Mouse (Mus musculus): Measurements from ENCODE around the gene Pf4. TPM values are rescaled to one million over a fixed set of nuclear protein-coding genes. Genes with fewer than 3 reads are reported as not detected.

Pf4 gene
- total RNA-seq (2012; rRNA removed): not detected in 2 replicates

DNA sequence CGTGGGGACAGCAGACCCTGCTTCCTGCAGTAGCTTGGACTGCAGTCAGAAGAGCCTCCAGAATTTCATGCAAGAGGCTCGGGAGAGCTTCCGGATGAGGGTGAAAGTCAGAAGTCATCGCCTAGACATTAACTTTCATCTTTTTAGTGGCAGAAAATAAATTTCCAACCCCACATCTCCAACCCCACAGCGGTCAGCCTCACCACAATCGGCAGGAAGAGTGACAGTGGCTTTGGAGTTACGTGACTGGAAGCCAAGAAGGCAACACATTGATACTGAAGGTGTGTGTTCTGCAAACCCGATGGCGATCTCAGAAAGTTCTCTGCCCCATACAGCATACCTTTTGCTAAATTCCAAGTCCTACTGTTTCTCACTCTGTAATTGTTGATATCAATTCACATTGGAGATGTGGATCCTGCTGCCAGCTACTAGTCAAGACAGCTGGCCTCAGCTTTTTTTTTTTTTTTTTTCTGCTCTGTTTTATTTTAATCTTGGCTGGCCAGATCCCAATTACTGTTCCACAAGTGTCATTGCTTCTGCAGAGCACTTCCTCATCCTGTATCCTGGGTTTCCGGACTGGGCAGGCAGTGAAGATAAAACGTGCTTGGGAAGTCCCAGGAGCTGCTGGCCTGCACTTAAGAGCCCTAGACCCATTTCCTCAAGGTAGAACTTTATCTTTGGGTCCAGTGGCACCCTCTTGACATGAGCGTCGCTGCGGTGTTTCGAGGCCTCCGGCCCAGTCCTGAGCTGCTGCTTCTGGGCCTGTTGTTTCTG, at the start of gene Pf4:
TSS of gene Pf4 (plus strand) at position 556 of the 774 bp plus-strand sequence.
- Histone ChIP-seq H3K4me3 (ENCODE audit: insufficient read depth in 1 of 2, low read depth in 1 of 2, low read length in 2 of 2, poor library complexity in 1 of 2, severe bottlenecking in 1 of 2) (no peak within 1 kb of the TSS), H3K9ac (ENCODE audit: insufficient read depth, low read depth, low read length, poor library complexity, severe bottlenecking) (no peak within 1 kb of the TSS), H3K36me3 (ENCODE audit: control insufficient read depth, insufficient read depth, low read length, poor library complexity, severe bottlenecking) (no peaks in the 10 kb centered on the region), H3K4me1 (ENCODE audit: control insufficient read depth in 2 of 2, insufficient read depth in 2 of 2, low read length in 2 of 2, poor library complexity in 1 of 2) (peaks cover 0 to 2% of the 10 kb centered on the region in 2 experiments; a peak in 1 of 4 replicates), H3K27ac (ENCODE audit: insufficient read depth, low read depth, low read length, poor library complexity, severe bottlenecking) (no peak within 1 kb of the TSS), H3K9me3 (ENCODE audit: control insufficient read depth, insufficient read depth, low read depth, low read length) (no peaks in the 10 kb centered on the region)
- no peak for DNase-seq (ENCODE audit: low read depth, low spot score)
- in situ Hi-C loops (cut with MboI; ENCODE audit: low sequenced_read_pairs in 2 of 2, unreplicated experiment in 2 of 2): no loop called here
- TF ChIP-seq ZC3H11A (IDR thresholded peaks at IDR 0.05; ENCODE audit: borderline replicate concordance, low read depth, low read length) (no peak), MAFK (IDR thresholded peaks at IDR 0.05; ENCODE audit: insufficient read depth, low read depth, low read length) (no peak), CHD2 (IDR thresholded peaks at IDR 0.05; ENCODE audit: low read depth, low read length) (no peak), HCFC1 (IDR thresholded peaks at IDR 0.05; ENCODE audit: borderline replicate concordance, insufficient read depth, low read length) (no peak), ZNF384 (IDR thresholded peaks at IDR 0.05; ENCODE audit: low read depth, low read length) (no peak)

DNA sequence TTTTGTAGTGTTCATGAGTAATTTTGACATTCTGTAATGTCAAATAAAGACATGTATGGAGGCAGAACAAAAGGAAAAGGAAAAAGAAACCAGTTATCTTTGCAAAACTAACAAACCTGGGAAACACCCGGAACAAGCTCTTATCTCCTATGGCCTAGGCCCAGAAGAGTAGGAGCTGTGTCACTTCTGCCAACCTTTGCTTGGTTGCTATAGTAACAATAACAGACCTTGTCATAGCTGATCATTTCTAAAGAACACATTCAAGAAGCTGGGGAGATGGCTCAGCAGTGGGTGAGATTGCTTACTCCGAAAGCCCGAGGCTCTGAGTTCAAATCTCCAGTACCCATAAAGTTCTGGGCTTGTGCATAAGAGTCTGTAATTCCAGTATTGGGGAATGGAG, 49.6 kb upstream of the Pf4 start:
- Histone ChIP-seq H3K4me1 (ENCODE audit: control insufficient read depth in 2 of 2, insufficient read depth in 2 of 2, low read length in 2 of 2, poor library complexity in 1 of 2) (no peaks in the 10 kb centered on the region), H3K27ac (ENCODE audit: insufficient read depth, low read depth, low read length, poor library complexity, severe bottlenecking) (no peak overlapping the region), H3K36me3 (ENCODE audit: control insufficient read depth, insufficient read depth, low read length, poor library complexity, severe bottlenecking) (no peaks in the 10 kb centered on the region), H3K4me3 (ENCODE audit: insufficient read depth in 1 of 2, low read depth in 1 of 2, low read length in 2 of 2, poor library complexity in 1 of 2, severe bottlenecking in 1 of 2) (no peak overlapping the region), H3K9ac (ENCODE audit: insufficient read depth, low read depth, low read length, poor library complexity, severe bottlenecking) (no peak overlapping the region), H3K9me3 (ENCODE audit: control insufficient read depth, insufficient read depth, low read depth, low read length) (no peaks in the 10 kb centered on the region)
- TF ChIP-seq ZNF384 (IDR thresholded peaks at IDR 0.05; ENCODE audit: low read depth, low read length) (no peak), ZC3H11A (IDR thresholded peaks at IDR 0.05; ENCODE audit: borderline replicate concordance, low read depth, low read length) (no peak)
- in situ Hi-C loops (cut with MboI; ENCODE audit: low sequenced_read_pairs in 2 of 2, unreplicated experiment in 2 of 2): no loop called here
- DNase-seq (ENCODE audit: low read depth, low spot score): no peak

DNA sequence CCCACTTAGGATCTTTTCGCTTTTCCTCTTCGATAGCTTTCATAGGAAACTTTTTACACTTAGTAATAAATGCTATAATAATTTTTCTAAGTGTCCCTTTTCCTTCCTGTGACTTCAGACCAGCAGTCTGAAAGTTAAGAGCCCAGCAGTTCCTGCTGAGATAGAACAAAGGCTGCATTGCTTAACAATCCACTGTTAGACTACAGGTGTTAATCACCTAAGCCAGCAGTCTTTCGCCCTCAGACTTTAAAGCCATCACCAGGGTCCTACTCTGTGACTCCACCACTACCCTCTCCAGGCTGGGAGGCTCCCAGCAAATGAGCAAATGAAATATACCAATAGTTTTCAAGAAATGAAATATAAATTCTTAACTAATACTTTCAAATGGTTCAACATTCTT, 44.0 kb upstream of the Pf4 start:
- in situ Hi-C loops (cut with MboI; ENCODE audit: low sequenced_read_pairs in 2 of 2, unreplicated experiment in 2 of 2): no loop called here
- no peak for DNase-seq (ENCODE audit: low read depth, low spot score)
- no peak overlapping the region for H3K9ac ChIP-seq (ENCODE audit: insufficient read depth, low read depth, low read length, poor library complexity, severe bottlenecking)
- no peaks in the 10 kb centered on the region for H3K4me1 ChIP-seq (ENCODE audit: control insufficient read depth in 2 of 2, insufficient read depth in 2 of 2, low read length in 2 of 2, poor library complexity in 1 of 2)
- no peaks in the 10 kb centered on the region for H3K36me3 ChIP-seq (ENCODE audit: control insufficient read depth, insufficient read depth, low read length, poor library complexity, severe bottlenecking)
- no peak overlapping the region for H3K27ac ChIP-seq (ENCODE audit: insufficient read depth, low read depth, low read length, poor library complexity, severe bottlenecking)
- H3K9me3 ChIP-seq (ENCODE audit: control insufficient read depth, insufficient read depth, low read depth, low read length): no peaks in the 10 kb centered on the region
- no peak overlapping the region for H3K4me3 ChIP-seq (ENCODE audit: insufficient read depth in 1 of 2, low read depth in 1 of 2, low read length in 2 of 2, poor library complexity in 1 of 2, severe bottlenecking in 1 of 2)
- no peak for TF ChIP-seq ZNF384 (IDR thresholded peaks at IDR 0.05; ENCODE audit: low read depth, low read length)
- no peak for TF ChIP-seq MAFK (IDR thresholded peaks at IDR 0.05; ENCODE audit: insufficient read depth, low read depth, low read length)
- no peak for TF ChIP-seq ZC3H11A (IDR thresholded peaks at IDR 0.05; ENCODE audit: borderline replicate concordance, low read depth, low read length)
- TF ChIP-seq HCFC1 (IDR thresholded peaks at IDR 0.05; ENCODE audit: borderline replicate concordance, insufficient read depth, low read length): no peak
- no peak for TF ChIP-seq CHD2 (IDR thresholded peaks at IDR 0.05; ENCODE audit: low read depth, low read length)

DNA sequence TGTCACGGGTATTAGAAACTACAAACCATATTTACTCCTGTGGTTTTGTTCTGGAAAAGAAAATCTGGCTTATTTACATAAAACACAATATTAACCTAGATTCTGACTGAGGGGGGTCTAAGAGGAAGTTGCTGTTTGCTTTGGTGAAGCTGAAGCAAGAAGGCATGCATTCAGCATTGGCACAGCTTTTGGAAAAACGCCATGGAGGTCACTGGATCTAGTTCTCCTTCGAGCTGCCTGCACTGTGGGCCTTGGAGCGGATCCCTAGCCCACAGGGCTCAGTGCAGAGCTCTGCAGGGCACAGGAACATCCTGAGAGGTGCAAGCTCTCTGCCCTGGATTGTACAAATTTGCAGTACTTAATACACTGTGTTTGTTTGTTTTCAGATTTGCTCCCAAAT, 40.8 kb upstream of the Pf4 start:
- Histone ChIP-seq H3K27ac (ENCODE audit: insufficient read depth, low read depth, low read length, poor library complexity, severe bottlenecking) (no peak overlapping the region), H3K36me3 (ENCODE audit: control insufficient read depth, insufficient read depth, low read length, poor library complexity, severe bottlenecking) (no peaks in the 10 kb centered on the region), H3K9ac (ENCODE audit: insufficient read depth, low read depth, low read length, poor library complexity, severe bottlenecking) (no peak overlapping the region), H3K4me1 (ENCODE audit: control insufficient read depth in 2 of 2, insufficient read depth in 2 of 2, low read length in 2 of 2, poor library complexity in 1 of 2) (no peaks in the 10 kb centered on the region), H3K9me3 (ENCODE audit: control insufficient read depth, insufficient read depth, low read depth, low read length) (no peaks in the 10 kb centered on the region), H3K4me3 (ENCODE audit: insufficient read depth in 1 of 2, low read depth in 1 of 2, low read length in 2 of 2, poor library complexity in 1 of 2, severe bottlenecking in 1 of 2) (no peak overlapping the region)
- in situ Hi-C loops (cut with MboI; ENCODE audit: low sequenced_read_pairs in 2 of 2, unreplicated experiment in 2 of 2): no loop called here
- TF ChIP-seq ZC3H11A (IDR thresholded peaks at IDR 0.05; ENCODE audit: borderline replicate concordance, low read depth, low read length): no peak
- TF ChIP-seq CHD2 (IDR thresholded peaks at IDR 0.05; ENCODE audit: low read depth, low read length): no peak
- no peak for DNase-seq (ENCODE audit: low read depth, low spot score)

DNA sequence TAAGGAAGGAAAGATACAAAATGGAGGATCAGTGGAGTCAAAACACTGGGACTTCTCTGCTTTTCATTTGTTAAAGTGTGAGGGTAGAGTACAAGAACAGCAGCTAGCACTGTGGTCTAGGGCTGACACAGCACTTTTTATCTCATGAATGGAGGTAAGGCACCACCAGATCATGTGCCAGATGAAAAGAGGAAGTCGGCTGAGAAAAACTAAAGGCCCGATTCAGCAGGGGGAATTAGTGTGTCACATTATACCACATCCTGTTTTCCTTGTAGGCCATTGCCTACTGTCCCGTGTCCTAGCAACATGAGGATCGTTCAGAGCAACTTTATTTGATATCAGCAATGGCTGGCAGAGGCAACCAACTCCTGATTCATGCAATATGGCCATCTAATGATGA, 30.2 kb upstream of the Pf4 start:
- TF ChIP-seq ZNF384 (IDR thresholded peaks at IDR 0.05; ENCODE audit: low read depth, low read length) (no peak), ZC3H11A (IDR thresholded peaks at IDR 0.05; ENCODE audit: borderline replicate concordance, low read depth, low read length) (no peak), CHD2 (IDR thresholded peaks at IDR 0.05; ENCODE audit: low read depth, low read length) (no peak), HCFC1 (IDR thresholded peaks at IDR 0.05; ENCODE audit: borderline replicate concordance, insufficient read depth, low read length) (no peak), MAFK (IDR thresholded peaks at IDR 0.05; ENCODE audit: insufficient read depth, low read depth, low read length) (no peak)
- no peak for DNase-seq (ENCODE audit: low read depth, low spot score)
- Histone ChIP-seq H3K4me3 (ENCODE audit: insufficient read depth in 1 of 2, low read depth in 1 of 2, low read length in 2 of 2, poor library complexity in 1 of 2, severe bottlenecking in 1 of 2) (no peak overlapping the region), H3K9ac (ENCODE audit: insufficient read depth, low read depth, low read length, poor library complexity, severe bottlenecking) (no peak overlapping the region), H3K4me1 (ENCODE audit: control insufficient read depth in 2 of 2, insufficient read depth in 2 of 2, low read length in 2 of 2, poor library complexity in 1 of 2) (no peaks in the 10 kb centered on the region), H3K27ac (ENCODE audit: insufficient read depth, low read depth, low read length, poor library complexity, severe bottlenecking) (no peak overlapping the region), H3K9me3 (ENCODE audit: control insufficient read depth, insufficient read depth, low read depth, low read length) (no peaks in the 10 kb centered on the region), H3K36me3 (ENCODE audit: control insufficient read depth, insufficient read depth, low read length, poor library complexity, severe bottlenecking) (no peaks in the 10 kb centered on the region)
- in situ Hi-C loops (cut with MboI; ENCODE audit: low sequenced_read_pairs in 2 of 2, unreplicated experiment in 2 of 2): no loop called here
